Mouse (Mus musculus) cerebral cortex, adult 2 months (tissue): Measurements from ENCODE around the gene Atg4c.

Source experiments
- WGBS: fragments of 180-500 bp; shearing (Covaris S2); methylation state at CpG from one replicate; pipeline ENCODE4 v1.1.7; 2018; 5-methylcytosine and 5-hydroxymethylcytosine counted together

Gene Atg4c

GRCm38 (mm10) chr4:99193810-99194582 lies at the start of gene Atg4c:
Gene Atg4c (plus strand): TSS chr4:99193934.
- WGBS = under 1% methylated on average over 50 of the region's 50 CpGs

DNA sequence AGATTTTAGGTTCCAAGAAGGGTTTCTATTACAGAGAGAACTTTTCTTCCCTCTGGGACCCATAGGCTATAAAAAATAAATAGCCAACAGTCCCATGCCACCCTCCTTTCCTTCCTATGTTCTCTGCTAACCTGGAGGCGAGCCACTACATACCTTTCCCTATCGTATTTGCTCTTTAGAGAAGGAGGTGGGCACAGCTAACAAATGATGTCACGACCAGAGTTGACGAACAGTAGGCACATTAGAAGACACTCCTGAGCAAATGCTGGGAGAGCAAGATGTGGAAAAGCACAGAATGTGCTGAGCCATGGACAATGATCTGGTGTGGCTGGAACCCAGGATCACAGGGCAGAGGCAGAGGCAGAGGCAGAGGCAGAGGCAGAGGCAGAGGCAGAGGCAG lies 42.3 kb upstream of the Atg4c start:
- 94% methylated on average over 4 of the region's 4 CpGs for WGBS

DNA sequence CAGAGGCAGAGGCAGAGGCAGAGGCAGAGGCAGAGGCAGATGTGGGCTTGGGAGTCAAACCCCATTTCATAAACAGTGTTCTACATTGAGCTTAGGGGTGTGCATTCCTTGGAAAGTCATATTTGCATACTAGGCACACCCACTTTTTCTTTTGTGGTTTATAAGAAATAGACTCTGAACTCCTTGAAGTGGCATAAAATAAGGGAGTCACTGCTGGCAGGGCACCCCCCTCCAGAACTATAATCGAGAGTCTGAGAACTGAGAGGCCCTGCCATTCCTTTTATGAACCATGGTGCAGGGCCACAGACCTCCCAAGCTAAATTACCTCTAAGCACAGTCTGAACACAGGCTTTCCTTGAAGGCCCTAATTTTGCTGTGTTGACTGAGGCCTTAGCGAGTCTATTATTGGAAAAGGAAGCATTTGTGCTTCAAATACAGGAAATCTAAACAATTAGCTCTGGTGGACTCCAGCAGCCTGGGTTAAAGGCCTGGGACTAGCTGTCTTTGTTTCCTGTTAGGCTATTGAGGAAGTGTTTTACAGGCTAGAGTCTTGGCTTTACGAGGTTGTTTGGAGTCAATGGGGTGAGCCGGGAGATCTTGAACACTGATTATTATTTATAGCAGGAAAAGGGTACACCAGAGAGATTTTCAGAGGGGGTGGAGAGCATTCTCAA lies 41.7 kb upstream of the Atg4c start:
- WGBS = 59% methylated on average over 4 of the region's 4 CpGs

DNA sequence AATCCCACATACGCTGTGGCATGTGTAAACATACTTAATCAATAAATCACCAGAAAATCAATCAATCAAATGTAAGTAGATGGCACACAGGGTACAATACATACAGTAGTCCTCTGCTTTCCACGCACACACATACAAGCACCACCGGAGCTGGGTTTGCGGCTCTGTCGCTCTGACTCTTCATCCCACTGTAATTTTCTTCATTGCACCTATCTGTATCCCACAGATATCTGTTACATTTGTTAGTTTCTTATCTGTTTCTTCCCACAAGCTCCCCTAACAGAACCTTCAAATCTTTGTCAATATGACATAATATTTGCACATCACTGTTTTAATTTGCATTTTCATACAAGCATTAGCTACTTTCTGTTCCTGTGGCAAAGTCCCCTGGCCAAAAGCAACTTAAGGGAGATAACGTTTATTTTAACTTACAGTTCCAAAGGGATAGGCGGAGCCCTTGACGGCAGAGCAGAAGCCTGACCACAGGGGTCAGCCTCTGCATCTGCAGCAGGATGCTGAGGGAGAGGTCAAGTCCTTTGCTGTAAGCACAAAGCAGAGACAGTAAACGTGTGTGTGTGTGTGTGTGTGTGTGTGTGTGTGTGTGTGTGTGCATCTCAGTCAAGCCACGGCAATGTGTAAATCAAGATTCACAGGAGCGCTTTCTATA lies 37.0 kb upstream of the Atg4c start:
- 69% methylated on average over 11 of the region's 11 CpGs for WGBS

DNA sequence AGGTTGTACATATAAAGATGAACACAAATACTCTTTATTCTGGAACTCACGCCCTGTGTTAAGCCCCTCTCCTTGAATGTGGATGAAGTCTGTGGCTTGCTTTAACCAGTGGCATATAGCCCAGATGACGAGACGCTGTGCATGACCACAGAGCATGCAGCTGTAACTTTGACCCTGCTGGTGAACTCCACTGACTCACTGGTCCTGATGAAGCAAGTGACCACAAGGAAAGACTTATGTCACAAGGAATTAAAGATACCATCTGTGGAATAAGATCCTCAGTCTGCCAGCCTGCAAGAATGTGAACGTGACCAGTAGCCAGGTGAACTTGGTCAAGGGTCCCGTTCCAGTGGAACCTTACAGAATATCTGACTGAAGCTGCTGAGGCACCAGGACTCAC lies 35.2 kb upstream of the Atg4c start:
- 93% methylated on average over 5 of the region's 5 CpGs for WGBS

DNA sequence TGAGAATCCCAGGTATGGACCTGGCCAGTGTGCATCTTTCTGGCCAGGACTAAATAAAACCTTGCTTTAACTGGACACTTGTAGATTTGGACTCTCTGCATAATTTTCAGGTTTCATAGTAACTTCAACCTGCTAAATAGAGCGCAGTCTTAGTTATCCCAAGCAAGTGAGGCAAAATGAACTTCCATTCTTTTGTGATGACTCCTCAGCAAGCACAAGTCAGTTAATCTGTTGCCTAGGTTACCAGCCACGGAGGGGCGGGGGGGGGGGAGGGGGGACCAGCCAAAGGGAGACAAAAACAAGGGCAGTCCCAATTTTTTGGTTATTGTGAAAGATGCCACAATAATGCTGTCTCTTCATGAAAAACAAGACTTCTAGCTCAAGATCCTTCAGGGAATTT lies 33.3 kb upstream of the Atg4c start:
- 26% methylated on average over 3 of the region's 3 CpGs for WGBS

GRCm38 (mm10) chr4:99160899-99161298 lies 32.8 kb upstream of the Atg4c start:
- 78% methylated on average over 5 of the region's 5 CpGs for WGBS

DNA sequence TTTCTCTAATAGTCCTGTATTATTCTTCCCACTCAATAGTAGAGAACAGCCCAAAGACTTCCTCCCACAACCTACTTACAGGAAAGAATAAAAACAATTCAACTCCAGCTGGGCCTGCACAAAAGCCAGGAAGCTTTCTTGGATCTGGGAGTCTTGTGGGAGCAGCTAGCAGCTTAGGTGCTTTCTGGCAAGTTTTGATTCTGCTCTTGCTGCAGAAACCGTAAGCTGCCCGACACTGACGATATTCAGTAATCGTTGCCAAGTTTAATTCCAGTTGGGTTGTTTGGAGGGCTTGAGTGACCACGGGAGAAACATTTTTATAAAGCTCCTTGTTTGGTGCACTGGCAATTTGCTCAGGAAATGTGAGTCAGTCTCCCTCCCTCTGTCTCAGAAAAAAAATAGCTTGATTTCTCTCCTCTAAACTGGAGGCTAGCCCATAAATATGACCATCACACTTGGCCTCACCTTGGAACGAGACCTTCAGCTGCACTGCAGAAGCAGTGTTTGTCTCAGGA lies 32.2 kb upstream of the Atg4c start:
- 15% methylated on average over 6 of the region's 6 CpGs for WGBS

- WGBS = 47% methylated on average over 9 of the region's 9 CpGs
These were observed 30.7 kb upstream of the Atg4c start for GRCm38 (mm10) chr4:99163001-99163400.

GRCm38 (mm10) chr4:99163547-99163946 lies 30.2 kb upstream of the Atg4c start:
- 44% methylated on average over 4 of the region's 4 CpGs for WGBS

- WGBS = 95% methylated on average over 5 of the region's 5 CpGs
These were observed 24.9 kb upstream of the Atg4c start for GRCm38 (mm10) chr4:99168869-99169268.

GRCm38 (mm10) chr4:99174265-99174664 lies 19.5 kb upstream of the Atg4c start:
- WGBS = 82% methylated on average over 7 of the region's 7 CpGs

GRCm38 (mm10) chr4:99176841-99177240 lies 16.9 kb upstream of the Atg4c start:
- WGBS = 87% methylated on average over 7 of the region's 7 CpGs

- WGBS = 85% methylated on average over 4 of the region's 4 CpGs
These were observed 16.5 kb upstream of the Atg4c start for GRCm38 (mm10) chr4:99177255-99177654.

DNA sequence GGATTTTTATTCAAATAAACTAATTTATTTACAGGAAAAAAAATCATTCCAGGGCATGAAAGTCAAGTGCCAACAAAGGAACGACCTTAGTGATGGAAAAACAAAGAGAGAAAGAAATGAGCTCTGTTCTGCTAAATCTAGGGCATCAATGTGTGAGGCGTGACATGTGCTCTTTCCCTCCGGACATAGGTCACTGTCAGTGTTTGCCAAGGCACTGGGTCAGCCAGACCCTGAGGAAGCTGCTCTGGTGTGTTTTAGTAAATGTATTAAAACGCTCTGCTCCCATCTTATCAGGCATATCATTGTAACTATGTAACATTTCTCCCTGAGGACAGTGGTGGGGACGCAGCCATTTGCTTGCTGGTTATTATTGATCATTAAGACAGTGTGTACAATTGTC lies 14.9 kb upstream of the Atg4c start:
- 90% methylated on average over 5 of the region's 5 CpGs for WGBS

DNA sequence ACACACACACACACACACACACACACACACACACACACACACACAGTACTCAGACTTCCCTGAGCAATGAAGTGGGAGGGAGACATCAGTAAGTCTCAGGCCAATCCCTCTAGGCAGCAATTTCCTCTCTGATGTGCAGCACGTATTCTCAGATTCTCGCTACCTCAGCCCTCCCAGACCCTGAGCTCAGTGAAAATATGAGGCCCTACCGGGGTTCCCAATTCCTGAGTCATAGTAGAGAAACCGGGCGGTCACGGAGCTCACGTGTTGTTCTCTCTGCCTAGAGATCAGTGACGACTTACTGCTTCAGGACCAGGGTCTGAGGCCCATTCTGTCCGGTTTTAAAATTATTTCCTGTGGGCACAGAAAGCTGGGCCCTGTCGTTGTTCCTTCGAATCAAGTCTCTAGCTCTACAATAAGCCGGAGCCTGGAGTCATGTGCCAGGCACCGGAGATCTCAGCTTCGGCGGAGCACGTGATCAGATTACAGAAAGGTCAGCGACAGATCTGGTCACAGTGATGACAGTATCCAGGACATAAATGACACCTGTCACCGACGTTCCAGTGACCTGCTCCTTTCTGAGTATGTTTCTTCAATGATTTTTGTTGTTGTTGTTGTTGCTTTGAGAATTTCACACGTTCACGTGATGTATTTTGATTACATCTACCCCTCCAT lies 14.2 kb upstream of the Atg4c start:
- 76% methylated on average over 21 of the region's 21 CpGs for WGBS

DNA sequence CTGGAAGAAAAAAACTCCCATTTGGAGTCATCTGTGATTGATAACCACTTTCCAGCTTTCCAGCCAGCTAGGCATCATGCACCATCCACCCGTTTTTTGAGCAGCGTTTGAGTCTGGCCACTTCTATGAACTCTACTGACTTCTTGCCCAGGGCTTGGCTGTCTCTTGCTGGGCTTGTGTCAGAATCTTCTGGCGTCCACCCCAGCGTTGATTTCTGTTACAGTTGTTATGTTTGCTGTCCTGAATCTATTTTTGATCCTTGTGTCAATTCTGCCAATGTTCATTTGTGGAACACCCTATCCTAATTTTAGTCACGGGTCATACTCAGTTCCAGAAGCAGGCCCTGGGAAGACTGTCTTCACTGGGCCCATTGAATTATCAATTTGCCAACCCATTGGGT lies 12.8 kb upstream of the Atg4c start:
- WGBS = 72% methylated on average over 5 of the region's 5 CpGs

DNA sequence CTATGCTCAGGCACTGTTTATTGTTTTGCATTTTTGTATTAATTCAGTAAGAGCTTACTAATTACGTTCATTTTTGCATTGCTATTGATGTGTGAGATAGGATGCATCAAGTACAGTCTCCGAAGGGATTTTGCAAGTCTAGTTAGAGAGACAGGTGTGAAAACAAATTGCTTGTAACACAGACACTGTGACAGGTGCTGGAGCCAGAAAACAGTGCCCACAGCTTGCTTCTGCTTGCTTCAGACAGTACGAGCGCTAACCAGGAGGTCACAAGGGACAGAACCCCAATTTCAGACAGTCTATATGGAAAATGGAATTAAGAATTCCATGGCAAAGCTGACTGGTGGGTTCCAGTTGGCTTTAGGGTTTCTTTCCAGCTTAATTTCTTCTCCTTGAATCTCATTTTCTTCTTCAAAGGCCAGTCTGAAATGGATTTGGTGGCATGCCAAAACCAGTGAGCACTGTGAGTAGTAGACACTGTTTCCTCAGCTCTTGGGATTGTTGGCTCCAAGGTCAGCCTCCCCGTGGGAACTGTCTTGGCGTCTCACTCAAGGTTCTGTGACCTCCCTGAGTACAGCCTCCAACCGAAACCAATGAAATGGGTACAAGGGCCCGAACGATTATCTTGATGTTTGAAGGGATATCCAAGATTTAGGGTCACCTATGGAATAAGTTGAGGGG lies 11.9 kb upstream of the Atg4c start:
- 49% methylated on average over 9 of the region's 9 CpGs for WGBS

DNA sequence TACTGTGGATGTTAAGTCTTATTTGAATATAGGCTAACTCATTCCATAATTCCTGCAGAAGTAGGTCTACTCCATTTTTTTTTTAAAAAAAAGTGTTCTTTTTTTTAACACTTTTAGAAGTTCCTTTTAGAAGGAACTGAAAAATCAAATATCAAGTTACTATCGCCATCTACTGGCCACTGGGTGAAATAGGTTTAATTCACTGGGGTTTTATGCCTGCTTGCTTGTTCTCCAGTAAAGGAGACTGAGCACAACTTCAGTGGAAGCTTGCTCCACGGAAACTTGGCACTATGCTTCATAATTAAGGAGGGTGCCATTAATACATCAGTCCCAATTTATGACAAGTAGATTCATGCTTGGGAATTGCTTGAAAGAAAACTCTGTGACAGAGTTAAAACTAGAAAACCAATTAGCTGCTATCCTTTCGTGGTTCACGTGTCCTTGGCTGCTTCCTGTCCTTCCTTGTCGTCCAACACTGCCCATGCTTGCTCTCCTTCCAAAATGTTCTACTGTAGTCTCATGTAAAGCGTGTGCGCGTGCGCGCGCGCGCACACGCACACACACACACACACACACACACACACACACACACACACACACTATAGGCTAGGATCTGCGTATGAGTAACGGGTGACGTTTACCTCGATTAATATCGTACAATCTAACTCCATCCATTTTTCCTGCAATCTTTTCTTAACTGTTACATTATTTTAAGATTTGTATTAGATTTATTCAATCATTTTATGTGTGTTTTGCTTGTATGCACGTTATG lies 10.9 kb upstream of the Atg4c start:
- 72% methylated on average over 20 of the region's 20 CpGs for WGBS

- 89% methylated on average over 4 of the region's 4 CpGs for WGBS
These were observed 9.1 kb upstream of the Atg4c start for GRCm38 (mm10) chr4:99184678-99185077.

DNA sequence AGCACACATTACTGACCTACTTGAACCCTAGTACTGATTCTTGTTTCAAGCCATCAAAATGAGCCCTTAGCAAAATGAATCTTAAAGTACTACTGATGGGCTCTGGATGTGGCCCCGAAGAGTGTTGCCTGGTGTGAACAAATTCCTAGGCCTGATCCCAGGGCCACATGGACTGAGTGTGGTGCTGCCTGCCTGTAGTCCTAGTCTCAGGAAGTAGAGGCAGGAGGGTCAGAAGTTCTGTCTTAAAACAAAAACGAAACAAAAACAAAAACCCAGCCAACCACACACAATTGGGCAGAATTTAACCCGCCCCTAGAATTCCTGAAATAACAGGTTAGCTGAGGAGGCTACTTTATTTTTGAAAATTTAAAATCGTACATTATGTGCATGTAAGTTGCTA lies 8.4 kb upstream of the Atg4c start:
- 82% methylated on average over 4 of the region's 4 CpGs for WGBS
